Mouse (Mus musculus) midbrain, embryonic 10.5 days (tissue): ENCODE measurements at regions not wholly inside any gene's neighbourhood (a gene's known extent, or its start where the extent isn't known, plus 50 kb on each side); places are given as distances from the start of the nearest gene placed in this dataset.

Experiments used
- DNase-seq: peaks from one replicate; pipeline ENCODE4 v3.0.0-alpha.2; 2017; ENCODE audit warnings: low spot score
- H3K27ac ChIP-seq: fragments of 300-500 bp; sonication (generic); replicated peaks from 2 replicates; pipeline ENCODE4 v1.5.1; 2016; ENCODE audit warnings: mild to moderate bottlenecking
- H3K27me3 ChIP-seq: fragments of 300-500 bp; sonication (generic); 2 replicates; pipeline ENCODE4 v1.6.1; 2016; ENCODE audit warnings: low read depth, mild to moderate bottlenecking; ENCODE audit not compliant: poor library complexity, severe bottlenecking
- H3K36me3 ChIP-seq: fragments of 300-500 bp; sonication (generic); 2 replicates; pipeline ENCODE4 v1.6.1; 2016; ENCODE audit warnings: mild to moderate bottlenecking, moderate library complexity
- H3K4me1 ChIP-seq: fragments of 300-500 bp; sonication (generic); 2 replicates; pipeline ENCODE4 v1.6.1; 2016
- H3K4me3 ChIP-seq: fragments of 300-500 bp; sonication (generic); 2 replicates; pipeline ENCODE4 v1.5.1; 2016; ENCODE audit warnings: mild to moderate bottlenecking, moderate library complexity
- H3K9me3 ChIP-seq: fragments of 300-500 bp; sonication (generic); replicated peaks from 2 replicates; pipeline ENCODE4 v1.6.1; 2016; ENCODE audit warnings: mild to moderate bottlenecking
- WGBS: fragments of 180-500 bp; shearing (Covaris S2); methylation state at CpG from one replicate; pipeline ENCODE4 v1.1.7; 2016; 5-methylcytosine and 5-hydroxymethylcytosine counted together

DNA sequence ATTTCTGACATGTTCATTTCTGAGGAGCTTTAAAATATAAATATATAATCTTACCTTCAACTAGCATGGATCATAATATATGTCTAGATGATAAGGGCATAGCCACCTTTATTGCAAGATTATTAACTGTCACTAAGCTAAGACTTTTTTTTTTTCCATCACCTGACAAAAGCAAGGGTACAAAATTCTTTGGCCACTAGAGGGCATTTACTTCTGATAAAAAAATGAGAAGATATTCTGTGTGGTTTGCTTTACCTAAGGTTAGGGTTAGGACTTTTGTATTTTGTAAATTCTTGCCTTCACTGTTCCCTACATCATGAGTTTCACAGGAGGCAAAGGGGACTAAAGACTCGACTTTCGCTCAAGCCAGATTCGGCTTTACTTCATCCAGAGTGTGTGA lies 355.1 kb downstream of the Cps1 start:
- Histone ChIP-seq H3K27me3 (no peaks in the 10 kb centered on the region), H3K27ac (no peak overlapping the region), H3K4me1 (no peaks in the 10 kb centered on the region), H3K9me3 (no peaks in the 10 kb centered on the region), H3K4me3 (no peak overlapping the region), H3K36me3 (no peaks in the 10 kb centered on the region)
- DNase-seq, result no peak
- WGBS, result 89% methylated on average over 3 of the region's 3 CpGs

DNA sequence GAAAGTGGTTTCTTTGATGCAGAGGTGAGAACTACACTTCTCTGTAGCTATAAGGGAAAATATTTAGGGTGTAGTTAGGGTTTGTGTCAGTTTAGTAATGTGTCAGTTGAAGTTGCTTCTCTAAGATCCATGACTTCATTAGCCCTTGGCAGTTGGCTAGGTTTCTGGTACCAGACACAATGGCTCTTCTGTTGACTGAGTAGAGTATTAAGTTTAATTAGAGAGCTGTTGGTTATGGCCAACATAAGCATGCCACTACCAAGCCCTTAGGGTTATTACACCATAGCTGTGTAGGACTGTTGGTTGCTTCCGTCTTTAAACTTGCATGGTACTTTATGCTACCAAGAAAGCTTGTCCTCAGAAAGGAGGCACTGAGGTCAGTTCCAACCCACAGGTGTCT lies 359.1 kb downstream of the Cps1 start:
- no peak overlapping the region for H3K27ac ChIP-seq
- H3K4me3 ChIP-seq, result no peak overlapping the region
- no peak for DNase-seq
- H3K27me3 ChIP-seq, result no peaks in the 10 kb centered on the region
- no peaks in the 10 kb centered on the region for H3K36me3 ChIP-seq
- H3K4me1 ChIP-seq, result no peaks in the 10 kb centered on the region
- no peaks in the 10 kb centered on the region for H3K9me3 ChIP-seq
- WGBS, result 95% methylated on average over 1 of the region's 1 CpGs

DNA sequence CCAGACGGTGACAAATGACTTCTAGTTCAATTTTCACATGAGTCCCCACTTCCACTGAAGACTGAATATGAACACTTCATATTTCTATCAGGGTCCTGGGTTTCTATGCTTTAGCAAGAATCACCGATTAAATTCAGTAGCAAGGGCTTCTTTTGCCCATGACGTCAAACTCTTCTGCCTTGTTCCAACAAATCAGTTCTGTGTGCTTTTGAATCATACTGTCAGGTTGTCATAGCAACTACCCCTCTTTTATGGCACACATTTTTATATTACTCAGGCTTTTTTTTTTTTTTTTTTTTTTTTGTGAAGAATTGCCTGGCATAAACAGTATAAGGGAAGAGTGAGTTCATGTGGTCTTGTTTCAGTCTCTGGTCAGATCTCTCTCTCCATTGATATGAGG lies 381.3 kb downstream of the Cps1 start:
- Histone ChIP-seq H3K27me3 (no peaks in the 10 kb centered on the region), H3K4me3 (no peak overlapping the region), H3K4me1 (no peaks in the 10 kb centered on the region), H3K36me3 (no peaks in the 10 kb centered on the region), H3K9me3 (no peaks in the 10 kb centered on the region), H3K27ac (no peak overlapping the region)
- DNase-seq, result no peak
- 84% methylated on average over 3 of the region's 3 CpGs for WGBS

DNA sequence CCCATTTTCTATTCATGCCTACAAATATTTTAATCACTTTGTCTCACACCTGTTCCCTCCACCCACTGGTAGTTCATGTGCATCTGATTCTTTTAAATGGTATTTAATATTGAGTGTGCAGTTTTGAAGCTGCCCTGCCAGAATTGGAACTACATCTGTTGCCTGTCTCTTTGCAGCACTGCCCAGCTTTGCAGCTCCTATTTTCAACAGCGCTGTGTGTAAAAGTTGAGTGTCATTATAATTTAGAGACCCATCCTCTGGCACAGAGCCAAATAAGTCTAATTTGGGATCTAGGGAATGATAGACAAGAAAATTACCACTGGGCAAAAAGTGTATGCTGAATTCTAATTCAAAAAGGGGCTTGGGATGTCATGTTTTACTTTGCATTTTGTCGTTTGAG lies 382.9 kb downstream of the Cps1 start:
- H3K27ac ChIP-seq, result no peak overlapping the region
- no peaks in the 10 kb centered on the region for H3K36me3 ChIP-seq
- no peaks in the 10 kb centered on the region for H3K27me3 ChIP-seq
- no peak for DNase-seq
- whole genome bisulfite sequencing, result 85% methylated on average over 2 of the region's 2 CpGs
- no peaks in the 10 kb centered on the region for H3K9me3 ChIP-seq
- no peaks in the 10 kb centered on the region for H3K4me1 ChIP-seq
- H3K4me3 ChIP-seq, result no peak overlapping the region

DNA sequence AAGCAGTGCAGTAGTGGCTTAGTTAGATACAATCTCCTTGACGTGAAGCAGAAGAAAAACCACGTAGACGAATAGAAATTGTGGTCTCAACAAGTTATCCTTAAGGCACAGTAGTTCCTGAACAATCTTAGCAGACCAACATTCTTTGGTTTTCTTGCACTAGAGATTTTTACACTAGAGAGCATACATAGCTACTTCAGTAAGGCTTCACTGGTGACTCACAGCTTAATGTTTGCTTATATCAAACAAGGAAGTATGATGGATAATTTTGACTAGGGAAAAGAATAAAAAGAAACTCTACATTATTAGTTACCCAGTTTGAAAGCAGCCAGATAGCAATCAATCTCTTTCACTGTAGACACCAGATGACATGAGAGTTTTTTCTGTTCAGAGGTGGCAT lies 395.5 kb downstream of the Cps1 start:
- DNase-seq, result no peak
- H3K27me3 ChIP-seq, result no peaks in the 10 kb centered on the region
- 91% methylated on average over 3 of the region's 3 CpGs for WGBS
- no peaks in the 10 kb centered on the region for H3K9me3 ChIP-seq
- no peak overlapping the region for H3K27ac ChIP-seq
- H3K36me3 ChIP-seq, result no peaks in the 10 kb centered on the region
- no peak overlapping the region for H3K4me3 ChIP-seq
- no peaks in the 10 kb centered on the region for H3K4me1 ChIP-seq

DNA sequence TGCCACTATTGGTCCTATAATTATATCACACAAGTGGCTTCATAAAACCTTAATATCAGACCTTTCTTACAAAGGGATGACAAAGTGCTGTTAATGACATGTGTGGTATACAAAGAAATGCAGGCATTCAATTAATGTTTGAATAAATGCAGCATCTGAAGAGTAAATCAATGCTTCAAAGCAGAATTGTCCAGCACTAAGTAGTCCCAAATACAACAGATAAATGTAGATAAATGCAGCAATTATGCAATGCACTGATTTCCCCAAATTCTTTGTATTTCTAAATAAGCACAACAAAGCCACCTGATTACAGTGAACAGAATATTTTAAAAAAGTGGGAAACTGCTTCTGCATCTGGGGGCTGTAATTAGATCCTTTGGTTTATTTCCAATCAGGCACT lies 435.9 kb downstream of the Cps1 start:
- no peak overlapping the region for H3K27ac ChIP-seq
- H3K4me3 ChIP-seq, result no peak overlapping the region
- no peaks in the 10 kb centered on the region for H3K36me3 ChIP-seq
- H3K27me3 ChIP-seq, result no peaks in the 10 kb centered on the region
- H3K4me1 ChIP-seq, result no peaks in the 10 kb centered on the region
- no peaks in the 10 kb centered on the region for H3K9me3 ChIP-seq
- DNase-seq, result no peak

DNA sequence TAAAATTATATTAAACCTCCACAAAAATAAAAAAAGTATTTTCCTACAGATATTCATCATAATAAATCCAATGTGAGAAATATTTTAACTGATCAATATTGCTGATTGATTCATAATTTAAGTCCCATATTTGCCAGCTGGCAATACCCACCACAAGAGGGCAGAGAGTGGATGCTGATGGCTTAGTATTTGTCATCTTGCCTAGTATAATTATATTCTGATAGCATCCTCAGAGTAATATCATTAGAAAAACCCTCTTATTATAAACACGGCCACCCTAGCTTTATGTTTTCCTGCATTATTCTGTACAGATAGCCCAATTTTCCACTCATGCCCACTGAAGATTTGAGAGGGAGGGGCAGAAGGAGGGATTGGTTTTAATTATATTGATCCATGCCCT lies 436.4 kb downstream of the Cps1 start:
- no peaks in the 10 kb centered on the region for H3K4me1 ChIP-seq
- no peak overlapping the region for H3K27ac ChIP-seq
- no peaks in the 10 kb centered on the region for H3K27me3 ChIP-seq
- no peaks in the 10 kb centered on the region for H3K36me3 ChIP-seq
- WGBS, result 83% methylated on average over 1 of the region's 1 CpGs
- H3K4me3 ChIP-seq, result no peak overlapping the region
- DNase-seq, result no peak
- H3K9me3 ChIP-seq, result no peaks in the 10 kb centered on the region

DNA sequence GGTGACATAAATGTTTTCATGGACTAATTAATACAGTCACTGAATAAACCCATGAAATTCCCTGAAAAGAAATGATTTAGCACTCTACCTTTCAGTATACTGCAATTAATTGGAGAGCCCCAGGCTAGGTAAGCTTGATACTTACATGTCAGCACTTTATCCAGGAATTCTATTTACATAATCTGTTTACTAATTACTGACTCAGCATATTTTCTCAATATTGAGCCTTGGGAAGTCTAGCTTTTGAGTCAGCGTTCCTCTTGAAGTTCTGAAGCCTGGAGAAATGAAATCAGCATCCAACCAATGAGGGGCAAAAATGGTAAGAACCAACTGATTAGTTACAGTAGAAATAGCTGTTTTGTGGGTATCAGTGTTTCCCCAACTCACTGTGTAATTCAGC lies 448.8 kb downstream of the Cps1 start:
- Histone ChIP-seq H3K9me3 (no peaks in the 10 kb centered on the region), H3K4me1 (no peaks in the 10 kb centered on the region), H3K4me3 (no peak overlapping the region), H3K27ac (no peak overlapping the region), H3K36me3 (no peaks in the 10 kb centered on the region), H3K27me3 (no peaks in the 10 kb centered on the region)
- 92% methylated on average over 1 of the region's 1 CpGs for WGBS
- no peak for DNase-seq

DNA sequence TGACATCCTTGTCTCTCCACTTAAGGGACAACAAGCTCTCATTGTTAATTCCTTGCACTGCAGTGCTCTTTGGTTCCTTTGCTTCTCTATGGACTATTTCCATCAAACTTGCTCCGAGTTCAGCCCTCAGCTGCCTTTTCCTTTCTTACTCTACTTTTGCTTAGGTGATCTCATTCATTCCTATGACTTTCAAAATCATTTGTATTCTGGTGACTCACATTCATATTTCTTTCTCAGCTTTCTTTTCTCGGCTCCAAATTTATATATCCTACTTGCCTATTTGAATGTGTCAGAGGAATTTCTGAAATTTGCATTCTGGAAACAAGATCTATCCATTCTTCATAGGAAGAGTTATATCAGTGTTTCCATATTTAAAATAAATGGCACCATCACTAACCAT lies 456.9 kb downstream of the Cps1 start:
- no peaks in the 10 kb centered on the region for H3K36me3 ChIP-seq
- no peak overlapping the region for H3K27ac ChIP-seq
- H3K27me3 ChIP-seq, result no peaks in the 10 kb centered on the region
- no peak for DNase-seq
- no peaks in the 10 kb centered on the region for H3K4me1 ChIP-seq
- H3K4me3 ChIP-seq, result no peak overlapping the region
- H3K9me3 ChIP-seq, result no peaks in the 10 kb centered on the region
- 89% methylated on average over 2 of the region's 2 CpGs for WGBS
